Mouse (Mus musculus) G1E (cell line): ENCODE data around the gene Kcnh3.

ENCODE experiments used
- CTCF ChIP-seq: IDR thresholded peaks from 2 replicates; pipeline ENCODE4 v1.5.1; 2012; ENCODE audit warnings: low read depth, low read length, inconsistent platforms, mixed read lengths
- GATA1 ChIP-seq: IDR thresholded peaks from 2 replicates; pipeline ENCODE4 v1.6.1; 2012; ENCODE audit warnings: borderline replicate concordance, low read length, inconsistent platforms, mixed read lengths
- TAL1 ChIP-seq: conservative IDR thresholded peaks from 2 replicates; pipeline ENCODE4 v1.6.1; 2012; ENCODE audit warnings: low read depth, low read length, inconsistent platforms, mixed read lengths

DNA sequence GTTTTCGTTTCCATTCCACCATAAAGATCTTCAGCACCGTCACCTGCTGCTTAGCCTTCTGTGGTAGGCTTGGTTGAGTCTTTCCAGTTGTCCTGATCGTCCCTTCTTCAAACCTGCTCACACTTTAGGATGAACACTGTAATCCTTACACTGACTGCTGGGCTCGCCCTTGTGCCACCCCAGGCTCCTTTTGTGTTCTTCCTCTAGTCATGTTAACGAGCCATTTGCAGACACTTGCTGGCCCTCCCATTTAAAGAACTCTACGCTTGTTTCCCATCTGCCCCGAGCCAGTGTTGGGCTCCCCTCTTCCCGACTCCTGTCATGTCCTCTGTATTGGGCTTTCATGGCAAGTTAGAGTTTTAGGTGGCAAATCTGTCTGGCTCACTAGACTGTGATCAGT lies 18.7 kb upstream of the Kcnh3 start:
- TF ChIP-seq CTCF (no peak), TAL1 (no peak), GATA1 (no peak)
